In the genomic region with DNA sequence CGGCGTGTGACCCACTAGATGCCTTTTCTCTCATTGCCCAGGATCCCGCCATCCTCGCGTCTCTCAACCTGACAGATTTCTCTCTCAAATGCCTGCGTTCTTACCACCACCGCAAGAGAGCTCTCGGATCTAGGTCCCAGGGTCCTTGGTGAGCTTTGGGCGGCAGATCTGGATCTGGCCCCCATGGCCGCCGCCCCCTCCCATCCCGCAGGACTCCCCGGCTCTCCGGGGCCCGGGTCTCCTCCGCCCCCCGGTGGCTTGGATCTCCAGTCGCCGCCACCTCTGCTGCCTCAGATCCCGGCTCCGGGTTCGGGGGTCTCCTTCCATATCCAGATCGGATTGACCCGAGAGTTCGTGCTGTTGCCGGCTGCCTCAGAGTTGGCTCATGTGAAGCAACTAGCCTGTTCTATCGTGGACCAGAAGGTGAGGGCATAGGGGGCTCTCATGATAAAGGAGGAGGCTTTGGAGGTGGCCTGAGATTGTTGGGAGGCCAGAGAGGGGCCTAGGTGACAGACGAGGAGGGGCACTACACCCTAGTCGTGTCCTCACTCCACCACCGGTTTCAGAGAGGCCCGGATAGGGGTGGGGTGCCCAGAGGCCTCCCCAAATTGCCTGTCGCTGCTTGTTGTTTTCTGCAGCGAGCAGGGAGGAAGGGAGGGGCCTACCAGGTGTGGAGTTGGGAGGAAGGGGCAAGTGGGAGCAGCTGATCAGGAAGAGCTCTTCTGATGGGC, we compare ENCODE assay signal across 8 mouse cellular contexts. TPM values are rescaled to one million over a fixed set of nuclear protein-coding genes. Genes with fewer than 3 reads are reported as not detected.
A peak's percentile ranks its signal among the peaks of the same experiment; 100 is the strongest.
DNase-seq lines count a peak whose midpoint lies in the region; ATAC-seq lines count a peak whose summit lies in the region.

No protein-coding gene starts in this region.

- H3K27me3 ChIP-seq in embryonic facial prominence, embryonic 10.5 days (replicated peaks; ENCODE audit: low read depth, poor library complexity, severe bottlenecking): no peaks in the 10 kb centered on the region
- H3K27me3 ChIP-seq in limb, embryonic 11.5 days (ENCODE audit: control insufficient read depth, insufficient read depth, low read length): no peaks in the 10 kb centered on the region
- H3K27me3 ChIP-seq in midbrain, embryonic 11.5 days (ENCODE audit: control insufficient read depth, insufficient read depth, low read length): no peaks in the 10 kb centered on the region

- H3K4me1 ChIP-seq in embryonic facial prominence, embryonic 10.5 days: peaks cover 55% of the 10 kb centered on the region
- peaks cover 22% of the 10 kb centered on the region for H3K4me1 ChIP-seq in limb, embryonic 11.5 days (ENCODE audit: control insufficient read depth, insufficient read depth, low read length)
- peaks cover 8% of the 10 kb centered on the region for H3K4me1 ChIP-seq in midbrain, embryonic 11.5 days (ENCODE audit: control insufficient read depth, insufficient read depth, low read length)

- H3K9ac ChIP-seq in limb, embryonic 11.5 days (ENCODE audit: low read length): peak overlapping the region; percentile 74
- peak overlapping the region; percentile 61 for H3K9ac ChIP-seq in midbrain, embryonic 11.5 days (ENCODE audit: low read length)

- 3% methylated on average over 33 of the region's 33 CpGs for WGBS in embryonic facial prominence, embryonic 10.5 days
- WGBS in limb, embryonic 11.5 days: 1% methylated on average over 33 of the region's 33 CpGs
- WGBS in midbrain, embryonic 11.5 days: 2% methylated on average over 33 of the region's 33 CpGs

- intact Hi-C loops in heart, postnatal 25 days (cut with DNase I): no loop called here

- H3K9me3 ChIP-seq in embryonic facial prominence, embryonic 10.5 days: no peaks in the 10 kb centered on the region
- H3K9me3 ChIP-seq in limb, embryonic 11.5 days (ENCODE audit: control insufficient read depth, low read length): no peaks in the 10 kb centered on the region
- no peaks in the 10 kb centered on the region for H3K9me3 ChIP-seq in midbrain, embryonic 11.5 days (ENCODE audit: control insufficient read depth, low read length)

- peak overlapping the region; percentile 85 for H3K27ac ChIP-seq in embryonic facial prominence, embryonic 10.5 days (replicated peaks)
- H3K27ac ChIP-seq in limb, embryonic 11.5 days (replicated peaks; ENCODE audit: low read depth, low read length): peak overlapping the region; percentile 73; the same call in 1 of the 2 replicates
- H3K27ac ChIP-seq in midbrain, embryonic 11.5 days (ENCODE audit: low read depth, low read length): no peak overlapping the region

- peak overlapping the region; percentile 72 for H3K4me3 ChIP-seq in embryonic facial prominence, embryonic 10.5 days
- peak overlapping the region; percentile 65 for H3K4me3 ChIP-seq in limb, embryonic 11.5 days (ENCODE audit: low read depth, low read length)
- peak overlapping the region; percentile 47 for H3K4me3 ChIP-seq in midbrain, embryonic 11.5 days (ENCODE audit: low read depth, low read length)

- peak; percentile 26 to 35 for DNase-seq in cerebellum, postnatal 14 days
- no peak for DNase-seq in cerebellum, adult 11-12 months
- peak; percentile 50 for DNase-seq in embryonic facial prominence, embryonic 10.5 days (ENCODE audit: low spot score)
- peak; percentile 53 for DNase-seq in heart, postnatal 25 days (ENCODE audit: low spot score)
- DNase-seq in limb, embryonic 11.5 days (ENCODE audit: low spot score): peak; percentile 49
- DNase-seq in midbrain, embryonic 11.5 days (ENCODE audit: low spot score, missing footprints): peak; percentile 90
- DNase-seq in thymus, adult 18-20 months: peak; percentile 77 to 87
- DNase-seq in MN1 (ENCODE audit: low spot score): no peak

- H3K36me3 ChIP-seq in embryonic facial prominence, embryonic 10.5 days (replicated peaks): peaks cover 51% of the 10 kb centered on the region
- H3K36me3 ChIP-seq in limb, embryonic 11.5 days (ENCODE audit: control insufficient read depth, insufficient read depth, low read length): peaks cover 16% of the 10 kb centered on the region
- H3K36me3 ChIP-seq in midbrain, embryonic 11.5 days (ENCODE audit: control insufficient read depth, insufficient read depth, low read length): peaks cover 10% of the 10 kb centered on the region; the same call in 1 of the 2 replicates

- no peak for ATAC-seq in limb, embryonic 11.5 days (ENCODE audit: insufficient number of reproducible peaks, low FRiP score, low TSS enrichment, low read depth)
- ATAC-seq in midbrain, embryonic 11.5 days (ENCODE audit: low FRiP score): peak; percentile 23; the same call in 1 of the 2 replicates

- H3K4me2 ChIP-seq in limb, embryonic 11.5 days (ENCODE audit: low read depth, severe bottlenecking): peak overlapping the region; percentile 99
- peak overlapping the region; percentile 60 for H3K4me2 ChIP-seq in midbrain, embryonic 11.5 days

RNA-seq across cellular contexts. Expression of a gene that starts 0.9 kb away (rescaled TPM):
- polyA plus RNA-seq in embryonic facial prominence, embryonic 10.5 days (2016; fragmentation: Nextera tagmentation; extraction: Ambion mirVana): 12.9 and 13.1 TPM in 2 replicates
- 10 to 100 TPM; 18.0 to 22.9 TPM for total RNA-seq in heart, postnatal 25 days (2021)
- polyA plus RNA-seq in limb, embryonic 11.5 days (2014; fragmentation: Nextera tagmentation; extraction: Ambion mirVana): 16.6 and 16.8 TPM in 2 replicates
- 9.2 and 10.3 TPM in 2 replicates for polyA plus RNA-seq in midbrain, embryonic 11.5 days (2014; fragmentation: Nextera tagmentation; extraction: Ambion mirVana)

RNA-seq across cellular contexts. Expression of a gene that starts 27.1 kb away (rescaled TPM):
- 26.1 and 28.5 TPM in 2 replicates for polyA plus RNA-seq in embryonic facial prominence, embryonic 10.5 days (2016; fragmentation: Nextera tagmentation; extraction: Ambion mirVana)
- 10 to 100 TPM; 46.2 to 48.0 TPM for total RNA-seq in heart, postnatal 25 days (2021)
- 25.4 and 29.3 TPM in 2 replicates for polyA plus RNA-seq in limb, embryonic 11.5 days (2014; fragmentation: Nextera tagmentation; extraction: Ambion mirVana)
- 24.3 and 25.9 TPM in 2 replicates for polyA plus RNA-seq in midbrain, embryonic 11.5 days (2014; fragmentation: Nextera tagmentation; extraction: Ambion mirVana)

RNA-seq across cellular contexts. Expression of a gene that starts 27.9 kb away (rescaled TPM):
- 129 and 131 TPM in 2 replicates for polyA plus RNA-seq in embryonic facial prominence, embryonic 10.5 days (2016; fragmentation: Nextera tagmentation; extraction: Ambion mirVana)
- total RNA-seq in heart, postnatal 25 days (2021): 10 to 100 TPM; 54.8 to 65.5 TPM
- polyA plus RNA-seq in limb, embryonic 11.5 days (2014; fragmentation: Nextera tagmentation; extraction: Ambion mirVana): 125 and 128 TPM in 2 replicates
- polyA plus RNA-seq in midbrain, embryonic 11.5 days (2014; fragmentation: Nextera tagmentation; extraction: Ambion mirVana): 111 and 115 TPM in 2 replicates

RNA-seq across cellular contexts. Expression of a gene that starts 31.5 kb away (rescaled TPM):
- polyA plus RNA-seq in embryonic facial prominence, embryonic 10.5 days (2016; fragmentation: Nextera tagmentation; extraction: Ambion mirVana): 5.5 and 6.0 TPM in 2 replicates
- total RNA-seq in heart, postnatal 25 days (2021): 10 to 100 TPM; 15.2 to 17.4 TPM
- 14.6 and 15.7 TPM in 2 replicates for polyA plus RNA-seq in limb, embryonic 11.5 days (2014; fragmentation: Nextera tagmentation; extraction: Ambion mirVana)
- polyA plus RNA-seq in midbrain, embryonic 11.5 days (2014; fragmentation: Nextera tagmentation; extraction: Ambion mirVana): 4.8 and 5.3 TPM in 2 replicates

RNA-seq across cellular contexts. Expression of a gene that starts 48.0 kb away (rescaled TPM):
- polyA plus RNA-seq in embryonic facial prominence, embryonic 10.5 days (2016; fragmentation: Nextera tagmentation; extraction: Ambion mirVana): 14.7 and 20.3 TPM in 2 replicates
- under 1 TPM; 0.45 to 0.86 TPM for total RNA-seq in heart, postnatal 25 days (2021)
- polyA plus RNA-seq in limb, embryonic 11.5 days (2014; fragmentation: Nextera tagmentation; extraction: Ambion mirVana): 13.9 and 15.9 TPM in 2 replicates
- 9.7 and 10.2 TPM in 2 replicates for polyA plus RNA-seq in midbrain, embryonic 11.5 days (2014; fragmentation: Nextera tagmentation; extraction: Ambion mirVana)

Comparison
In these comparisons a context has a peak if more than half of its experiments do, and no peak if none do; other contexts are left out.
1. DNase-seq: peak in cerebellum, postnatal 14 days (2 of 2), embryonic facial prominence, embryonic 10.5 days (single experiment), heart, postnatal 25 days (single experiment), limb, embryonic 11.5 days (single experiment), midbrain, embryonic 11.5 days (single experiment) and thymus, adult 18-20 months (2 of 2); none in cerebellum, adult 11-12 months (single experiment) and MN1 (single experiment).
2. Peak in every context shown above with its lines, with median percentiles within 50 percentile points of each other: H3K4me3 ChIP-seq.